ENCODE assay signal across 21 mouse cellular contexts in the genomic region with DNA sequence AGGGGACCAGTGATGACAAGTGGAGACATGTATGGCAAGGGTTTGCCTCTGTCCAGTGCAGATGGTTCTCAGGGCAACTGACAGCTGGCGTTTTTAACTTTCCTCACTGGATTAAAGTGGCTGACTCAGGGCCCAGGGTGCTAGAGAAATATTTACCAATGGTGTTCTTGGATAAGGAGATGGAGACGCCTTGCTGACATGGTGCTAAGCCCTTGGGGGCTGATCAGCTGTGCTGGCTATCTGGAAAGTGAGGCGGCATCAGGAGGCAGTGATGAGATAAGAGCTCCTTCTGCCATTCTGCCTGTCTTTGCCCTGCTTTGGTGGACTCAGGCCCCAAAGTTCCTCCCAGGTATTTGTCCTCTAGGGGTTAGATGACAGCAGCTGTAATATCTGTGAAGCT. TPM values are rescaled to one million over a fixed set of nuclear protein-coding genes. Genes with fewer than 3 reads are reported as not detected.
DNase-seq lines count a peak whose midpoint lies in the region; ATAC-seq and TF ChIP-seq lines count a peak whose summit lies in the region.
"Had no signal": no experiment of that assay in that cellular context is flagged by ENCODE, and none has a peak within 500 bp of the region (broad histone marks: within the 10 kb centered on the region; RNA-seq: fewer than 3 reads in every experiment).

No protein-coding gene starts in this region.

- no peak for ATAC-seq in heart, embryonic 13.5 days (ENCODE audit: extremely low read depth, insufficient number of reproducible peaks, low FRiP score, low TSS enrichment)
- ATAC-seq in liver, embryonic 12.5 days: peak; percentile 75
- ATAC-seq: forebrain, embryonic 15.5 days; hindbrain, embryonic 16.5 days had no signal

- peak overlapping the region; percentile 16; the same call in 1 of the 2 replicates for H3K9ac ChIP-seq in heart, embryonic 13.5 days
- H3K9ac ChIP-seq in liver, embryonic 12.5 days: peak overlapping the region; percentile 54
- H3K9ac ChIP-seq: forebrain, embryonic 15.5 days; lung, embryonic 14.5 days had no signal

- intact Hi-C loops in heart, postnatal 14 days (cut with DNase I): no loop called here

- H3K9me3 ChIP-seq in heart, embryonic 13.5 days: no peaks in the 10 kb centered on the region
- no peaks in the 10 kb centered on the region for H3K9me3 ChIP-seq in liver, embryonic 12.5 days (replicated peaks)
- H3K9me3 ChIP-seq: forebrain, embryonic 15.5 days; heart, embryonic 10.5 days had no signal

- H3K27me3 ChIP-seq in heart, embryonic 13.5 days (replicated peaks): no peaks in the 10 kb centered on the region
- no peaks in the 10 kb centered on the region for H3K27me3 ChIP-seq in testis, adult 2 months (ENCODE audit: control insufficient read depth, insufficient read depth, low read length)
- no peaks in the 10 kb centered on the region for H3K27me3 ChIP-seq in liver, embryonic 12.5 days (replicated peaks)
- H3K27me3 ChIP-seq: forebrain, embryonic 15.5 days had no signal

- no peak for TF ChIP-seq CTCF in testis, adult 2 months (IDR thresholded peaks at IDR 0.05; ENCODE audit: control insufficient read depth, insufficient read depth, insufficient replicate concordance, low read depth, low read length)

- DNase-seq in heart, postnatal 14 days: no peak
- no peak for DNase-seq in testis, postnatal 14 days (ENCODE audit: low spot score)
- peak; percentile 36 for DNase-seq in yolk sac, embryonic 10.5 days (ENCODE audit: low spot score)
- DNase-seq in ovary, postnatal 14 days (ENCODE audit: low spot score): no peak
- no peak for DNase-seq in Muller cell, postnatal 12 days (ENCODE audit: inconsistent ontology term)
- DNase-seq: adrenal gland, adult 8-10 months; cerebellum, adult 9-10 months; embryo, embryonic 11 days; kidney, adult 18-20 months; kidney, postnatal 4 days; layer of hippocampus, postnatal 36 days; left cerebral cortex, postnatal 4 days; lung, embryonic 14.5 days; right cerebral cortex, adult 18-20 months had no signal

- WGBS in heart, embryonic 13.5 days: 24% methylated on average over 3 of the region's 3 CpGs
- 28% methylated on average over 3 of the region's 3 CpGs for WGBS in liver, embryonic 12.5 days (ENCODE audit: insufficient replicate concordance)

- 0 out of 2 replicates have a peak overlapping the region, but pooled peaks have one; percentile 3 for H3K27ac ChIP-seq in heart, embryonic 13.5 days (replicated peaks)
- H3K27ac ChIP-seq in testis, adult 2 months (ENCODE audit: control insufficient read depth, insufficient read depth, low read depth, low read length): no peak overlapping the region
- peak overlapping the region; percentile 79 for H3K27ac ChIP-seq in liver, embryonic 12.5 days
- H3K27ac ChIP-seq: forebrain, embryonic 15.5 days; heart, embryonic 10.5 days had no signal

- no peak overlapping the region for H3K4me3 ChIP-seq in heart, embryonic 13.5 days
- peak overlapping the region; percentile 16 for H3K4me3 ChIP-seq in testis, adult 2 months (ENCODE audit: control insufficient read depth, low read depth, low read length)
- H3K4me3 ChIP-seq in liver, embryonic 12.5 days: peak overlapping the region; percentile 4; the same call in 1 of the 2 replicates
- H3K4me3 ChIP-seq: forebrain, embryonic 15.5 days had no signal

- H3K36me3 ChIP-seq in heart, embryonic 13.5 days: peaks cover 72% of the 10 kb centered on the region
- no peaks in the 10 kb centered on the region; the same call in none of the 2 replicates for H3K36me3 ChIP-seq in testis, adult 2 months (ENCODE audit: control insufficient read depth, insufficient read depth, low read length)
- H3K36me3 ChIP-seq in liver, embryonic 12.5 days: peaks cover 99% of the 10 kb centered on the region

- no peak overlapping the region for H3K4me2 ChIP-seq in heart, embryonic 13.5 days
- H3K4me2 ChIP-seq in liver, embryonic 12.5 days: peak overlapping the region; percentile 49
- H3K4me2 ChIP-seq: forebrain, embryonic 15.5 days; lung, embryonic 14.5 days had no signal

- TF ChIP-seq POLR2A in testis, adult 2 months (IDR thresholded peaks at IDR 0.05; ENCODE audit: control insufficient read depth, low read depth, low read length): no peak

- peaks cover 56% of the 10 kb centered on the region for H3K4me1 ChIP-seq in heart, embryonic 13.5 days
- no peaks in the 10 kb centered on the region for H3K4me1 ChIP-seq in testis, adult 2 months (ENCODE audit: control insufficient read depth, insufficient read depth, low read length)
- peaks cover 90% of the 10 kb centered on the region for H3K4me1 ChIP-seq in liver, embryonic 12.5 days

RNA-seq across cellular contexts. Expression of a gene that starts 9.8 kb away (rescaled TPM):
- 58.8 and 66.6 TPM in 2 replicates for polyA plus RNA-seq in heart, embryonic 13.5 days (2015; fragmentation: Nextera tagmentation; extraction: Ambion mirVana)
- total RNA-seq in heart, postnatal 14 days (2021): 10 to 100 TPM; 41.8 to 44.7 TPM
- 98.4 and 120 TPM in 2 replicates for polyA plus RNA-seq in testis, adult 2 months (2012; rRNA removed)
- polyA plus RNA-seq in liver, embryonic 12.5 days (2016; fragmentation: Nextera tagmentation; extraction: Ambion mirVana): 66.3 and 67.5 TPM in 2 replicates

RNA-seq across cellular contexts. Expression of a gene that starts 34.7 kb away (rescaled TPM):
- 783 and 886 TPM in 2 replicates for polyA plus RNA-seq in heart, embryonic 13.5 days (2015; fragmentation: Nextera tagmentation; extraction: Ambion mirVana)
- 100 to 1,000 TPM; 796 to 811 TPM for total RNA-seq in heart, postnatal 14 days (2021)
- 135 and 159 TPM in 2 replicates for polyA plus RNA-seq in testis, adult 2 months (2012; rRNA removed)
- 265 and 282 TPM in 2 replicates for polyA plus RNA-seq in liver, embryonic 12.5 days (2016; fragmentation: Nextera tagmentation; extraction: Ambion mirVana)

RNA-seq across cellular contexts. Expression of a gene that starts 34.9 kb away (rescaled TPM):
- 12.7 and 13.3 TPM in 2 replicates for polyA plus RNA-seq in heart, embryonic 13.5 days (2015; fragmentation: Nextera tagmentation; extraction: Ambion mirVana)
- 1 to 10 TPM; 5.3 to 7.6 TPM for total RNA-seq in heart, postnatal 14 days (2021)
- 9.2 and 12.4 TPM in 2 replicates for polyA plus RNA-seq in testis, adult 2 months (2012; rRNA removed)
- polyA plus RNA-seq in liver, embryonic 12.5 days (2016; fragmentation: Nextera tagmentation; extraction: Ambion mirVana): 3.8 and 4.0 TPM in 2 replicates

RNA-seq across cellular contexts. Expression of a gene that starts 54.9 kb away (rescaled TPM):
- polyA plus RNA-seq in heart, embryonic 13.5 days (2015; fragmentation: Nextera tagmentation; extraction: Ambion mirVana): 0.22 and 0.40 TPM in 2 replicates
- total RNA-seq in heart, postnatal 14 days (2021): not detected
- 182 and 184 TPM in 2 replicates for polyA plus RNA-seq in testis, adult 2 months (2012; rRNA removed)
- 0.50 and 0.57 TPM in 2 replicates for polyA plus RNA-seq in liver, embryonic 12.5 days (2016; fragmentation: Nextera tagmentation; extraction: Ambion mirVana)
- total RNA-seq: megakaryocyte, adult 5-6 weeks had no signal

RNA-seq across cellular contexts. Expression of a gene that starts 56.2 kb away (rescaled TPM):
- polyA plus RNA-seq in heart, embryonic 13.5 days (2015; fragmentation: Nextera tagmentation; extraction: Ambion mirVana): 54.4 and 58.9 TPM in 2 replicates
- total RNA-seq in heart, postnatal 14 days (2021): 100 to 1,000 TPM in 1 of 2 experiments, 10 to 100 TPM in 1; 97.3 to 104 TPM
- polyA plus RNA-seq in testis, adult 2 months (2012; rRNA removed): 22.8 and 23.5 TPM in 2 replicates
- polyA plus RNA-seq in liver, embryonic 12.5 days (2016; fragmentation: Nextera tagmentation; extraction: Ambion mirVana): 61.7 and 65.4 TPM in 2 replicates
